Mouse (Mus musculus) frontal cortex, adult (tissue): ENCODE measurements at regions not wholly inside any gene's neighbourhood (a gene's known extent, or its start where the extent isn't known, plus 50 kb on each side); places are given as distances from the start of the nearest gene placed in this dataset.

Experiments used
- ATAC-seq: cut with Nextera tagmentation; 2 replicates; pipeline ENCODE4 v1.9.2; 2017; ENCODE audit warnings: mild to moderate bottlenecking, moderate library complexity, mixed read lengths; ENCODE audit not compliant: low TSS enrichment

- no peak for ATAC-seq
These were observed 270.7 kb upstream of the Rgmb start for GRCm38 (mm10) chr17:16101548-16101947.

- no peak for ATAC-seq
These were observed 262.1 kb upstream of the Rgmb start for GRCm38 (mm10) chr17:16092952-16093351.

- ATAC-seq: no peak
These were observed 258.9 kb upstream of the Rgmb start for GRCm38 (mm10) chr17:16089619-16090280.

GRCm38 (mm10) chr17:16088879-16089618, 258.2 kb upstream of the Rgmb start:
- ATAC-seq: peak; percentile 98

GRCm38 (mm10) chr17:16087046-16087445, 256.2 kb upstream of the Rgmb start:
- no peak for ATAC-seq

- no peak for ATAC-seq
These were observed 252.0 kb upstream of the Rgmb start for GRCm38 (mm10) chr17:16082842-16083241.

- no peak for ATAC-seq
These were observed 247.7 kb upstream of the Rgmb start for GRCm38 (mm10) chr17:16078549-16078948.

GRCm38 (mm10) chr17:16069334-16069733, 238.5 kb upstream of the Rgmb start:
- ATAC-seq: no peak

GRCm38 (mm10) chr17:16067858-16068257, 237.0 kb upstream of the Rgmb start:
- ATAC-seq: no peak

- ATAC-seq: peak; percentile 52; the same call in 1 of the 2 replicates
These were observed 223.6 kb upstream of the Rgmb start for GRCm38 (mm10) chr17:16054481-16054880.

GRCm38 (mm10) chr17:16051713-16052112, 220.9 kb upstream of the Rgmb start:
- ATAC-seq: no peak

- ATAC-seq: peak; percentile 41
These were observed 210.9 kb upstream of the Rgmb start for GRCm38 (mm10) chr17:16041542-16042251.

GRCm38 (mm10) chr17:16027989-16028388, 197.2 kb upstream of the Rgmb start:
- no peak for ATAC-seq

- no peak for ATAC-seq
These were observed 174.2 kb upstream of the Rgmb start for GRCm38 (mm10) chr17:16004871-16005575.

- no peak for ATAC-seq
These were observed 173.2 kb upstream of the Rgmb start for GRCm38 (mm10) chr17:16004002-16004401.

- ATAC-seq: no peak
These were observed 167.9 kb upstream of the Rgmb start for GRCm38 (mm10) chr17:15998771-15999170.

- no peak for ATAC-seq
These were observed 166.4 kb upstream of the Rgmb start for GRCm38 (mm10) chr17:15997289-15997688.

GRCm38 (mm10) chr17:15995493-15995892, 164.7 kb upstream of the Rgmb start:
- no peak for ATAC-seq

- peak; percentile 73 for ATAC-seq
These were observed 162.8 kb upstream of the Rgmb start for GRCm38 (mm10) chr17:15993361-15994287.

GRCm38 (mm10) chr17:15991916-15992315, 161.1 kb upstream of the Rgmb start:
- no peak for ATAC-seq

- ATAC-seq: no peak
These were observed 159.5 kb upstream of the Rgmb start for GRCm38 (mm10) chr17:15990303-15990702.
